Mouse (Mus musculus) megakaryocyte, embryonic 14.5 days (primary cell): ENCODE measurements around the gene Tm4sf4.

ENCODE experiments used
- FLI1 ChIP-seq: IDR thresholded peaks from 2 replicates; pipeline ENCODE4 v1.6.1; 2012; ENCODE audit warnings: low read length, inconsistent platforms, mixed read lengths
- GATA1 ChIP-seq: IDR thresholded peaks from 3 replicates; pipeline ENCODE4 v1.6.1; 2012; ENCODE audit warnings: mixed read lengths, low read length, inconsistent platforms, borderline replicate concordance

GRCm38 (mm10) chr3:57425089-57425730 is at the start of gene Tm4sf4:
- no peak for TF ChIP-seq FLI1
- no peak for TF ChIP-seq GATA1
